Mouse (Mus musculus) embryonic facial prominence, embryonic 11.5 days (tissue): ENCODE results near the gene Mpp4. TPM values are rescaled to one million over a fixed set of nuclear protein-coding genes. Genes with fewer than 3 reads are reported as not detected.

Source experiments
- ATAC-seq: fragments of 200-750 bp; cut with Nextera tagmentation; replicated peaks from 2 replicates; pipeline ENCODE4 v1.8.0; 2017; ENCODE audit warnings: low read depth; ENCODE audit not compliant: insufficient number of reproducible peaks, low FRiP score, low TSS enrichment
- DNase-seq: peaks from one replicate; pipeline ENCODE4 v3.0.0-alpha.2; 2015; ENCODE audit warnings: low spot score
- H3K27ac ChIP-seq: fragments of 300-500 bp; sonication (generic); replicated peaks from 2 replicates; pipeline ENCODE4 v1.5.1; 2014; ENCODE audit warnings: mild to moderate bottlenecking, low read depth, low read length, control low read depth
- H3K27me3 ChIP-seq: fragments of 300-500 bp; sonication (generic); 2 replicates; pipeline ENCODE4 v1.6.1; 2014; ENCODE audit warnings: mild to moderate bottlenecking, low read length, moderate library complexity, mixed read lengths; ENCODE audit not compliant: control insufficient read depth, insufficient read depth
- H3K36me3 ChIP-seq: fragments of 300-500 bp; sonication (generic); replicated peaks from 2 replicates; pipeline ENCODE4 v1.6.1; 2014; ENCODE audit warnings: low read depth, mild to moderate bottlenecking, low read length, moderate library complexity, mixed read lengths; ENCODE audit not compliant: control insufficient read depth, insufficient read depth
- H3K4me1 ChIP-seq: fragments of 300-500 bp; sonication (generic); 2 replicates; pipeline ENCODE4 v1.6.1; 2014; ENCODE audit warnings: low read length, mixed read lengths; ENCODE audit not compliant: control insufficient read depth, insufficient read depth
- H3K4me2 ChIP-seq: fragments of 300-500 bp; sonication (generic); 2 replicates; pipeline ENCODE4 v1.6.1; 2014; ENCODE audit warnings: low read depth, mild to moderate bottlenecking, control low read depth, low read length, moderate library complexity
- H3K4me3 ChIP-seq: fragments of 300-500 bp; sonication (generic); 2 replicates; pipeline ENCODE4 v1.5.1; 2014; ENCODE audit warnings: low read depth, low read length, control low read depth
- H3K9ac ChIP-seq: fragments of 300-500 bp; sonication (generic); replicated peaks from 2 replicates; pipeline ENCODE4 v1.6.1; 2014; ENCODE audit warnings: mild to moderate bottlenecking, control low read depth, low read length
- H3K9me3 ChIP-seq: fragments of 300-500 bp; sonication (generic); replicated peaks from 2 replicates; pipeline ENCODE4 v1.6.1; 2016; ENCODE audit warnings: mild to moderate bottlenecking, low read length, inconsistent platforms, mixed read lengths; ENCODE audit not compliant: control insufficient read depth
- WGBS: fragments of 180-500 bp; shearing (Covaris S2); extraction: QIAGEN DNeasy Blood & Tissue Kit; methylation state at CpG from one replicate; pipeline ENCODE4 v1.1.7; 2014; 5-methylcytosine and 5-hydroxymethylcytosine counted together
- polyA plus RNA-seq: library from polyadenylated mRNA; unstranded; fragments of >200 nt; fragmentation: Nextera tagmentation; extraction: Ambion mirVana; gene quantifications from 2 replicates; pipeline ENCODE4 v1.2.1, GENCODE M21; 2014

Mpp4 gene
- polyA plus RNA-seq, 1 experiment from 2014 or later: 0.49 TPM

- Histone ChIP-seq H3K4me1 (no peaks in the 10 kb centered on the region), H3K27me3 (no peaks in the 10 kb centered on the region), H3K9me3 (no peaks in the 10 kb centered on the region), H3K4me3 (no peak overlapping the region), H3K9ac (no peak overlapping the region), H3K27ac (no peak overlapping the region), H3K4me2 (no peak overlapping the region), H3K36me3 (no peaks in the 10 kb centered on the region)
- 80% methylated on average over 5 of the region's 5 CpGs for WGBS
- no peak for ATAC-seq
- DNase-seq: no peak
These were observed 37.8 kb upstream of the Mpp4 start for GRCm38 (mm10) chr1:59200960-59201359.

- no peak overlapping the region for H3K4me2 ChIP-seq
- DNase-seq: no peak
- H3K36me3 ChIP-seq: no peaks in the 10 kb centered on the region
- no peaks in the 10 kb centered on the region for H3K9me3 ChIP-seq
- H3K27me3 ChIP-seq: no peaks in the 10 kb centered on the region
- H3K9ac ChIP-seq: no peak overlapping the region
- WGBS: 77% methylated on average over 6 of the region's 6 CpGs
- no peak overlapping the region for H3K4me3 ChIP-seq
- H3K27ac ChIP-seq: no peak overlapping the region
- ATAC-seq: no peak
- no peaks in the 10 kb centered on the region for H3K4me1 ChIP-seq
These were observed 31.8 kb upstream of the Mpp4 start for GRCm38 (mm10) chr1:59194979-59195378.

GRCm38 (mm10) chr1:59187786-59188185 is 24.6 kb upstream of the Mpp4 start:
- Histone ChIP-seq H3K4me3 (no peak overlapping the region), H3K27me3 (no peaks in the 10 kb centered on the region), H3K9ac (no peak overlapping the region), H3K9me3 (no peaks in the 10 kb centered on the region), H3K36me3 (no peaks in the 10 kb centered on the region), H3K27ac (no peak overlapping the region), H3K4me2 (no peak overlapping the region), H3K4me1 (no peaks in the 10 kb centered on the region)
- no peak for ATAC-seq
- no peak for DNase-seq
- WGBS: 81% methylated on average over 5 of the region's 5 CpGs

GRCm38 (mm10) chr1:59186317-59186716 is 23.1 kb upstream of the Mpp4 start:
- DNase-seq (no peak), ATAC-seq (no peak)
- 87% methylated on average over 10 of the region's 10 CpGs for WGBS
- no peaks in the 10 kb centered on the region for H3K36me3 ChIP-seq
- no peak overlapping the region for H3K9ac ChIP-seq
- no peak overlapping the region for H3K4me2 ChIP-seq
- H3K4me3 ChIP-seq: no peak overlapping the region
- H3K27ac ChIP-seq: no peak overlapping the region
- no peaks in the 10 kb centered on the region for H3K9me3 ChIP-seq
- H3K4me1 ChIP-seq: no peaks in the 10 kb centered on the region
- no peaks in the 10 kb centered on the region for H3K27me3 ChIP-seq

- WGBS: 87% methylated on average over 9 of the region's 9 CpGs
- Histone ChIP-seq H3K9me3 (no peaks in the 10 kb centered on the region), H3K9ac (no peak overlapping the region), H3K36me3 (no peaks in the 10 kb centered on the region), H3K27me3 (no peaks in the 10 kb centered on the region), H3K27ac (no peak overlapping the region), H3K4me3 (no peak overlapping the region), H3K4me1 (no peaks in the 10 kb centered on the region), H3K4me2 (no peak overlapping the region)
- ATAC-seq (no peak), DNase-seq (no peak)
These were observed 22.2 kb upstream of the Mpp4 start for GRCm38 (mm10) chr1:59185410-59185809.

- WGBS: 92% methylated on average over 4 of the region's 4 CpGs
- no peak for ATAC-seq
These were observed 19.9 kb upstream of the Mpp4 start for GRCm38 (mm10) chr1:59183045-59183444.

GRCm38 (mm10) chr1:59182373-59182772 is 19.2 kb upstream of the Mpp4 start:
- WGBS: 96% methylated on average over 2 of the region's 2 CpGs
- H3K36me3 ChIP-seq: peaks cover 5% of the 10 kb centered on the region; the same call in 1 of the 2 replicates

More at GRCm38 (mm10) chr1:59183045-59183444, 19.9 kb upstream of the Mpp4 start:
- Histone ChIP-seq H3K9ac (no peak overlapping the region), H3K4me1 (no peaks in the 10 kb centered on the region), H3K4me2 (no peak overlapping the region), H3K27me3 (no peaks in the 10 kb centered on the region), H3K36me3 (peaks cover 5% of the 10 kb centered on the region; the same call in 1 of the 2 replicates), H3K27ac (no peak overlapping the region), H3K4me3 (no peak overlapping the region), H3K9me3 (no peaks in the 10 kb centered on the region)
- no peak for DNase-seq

GRCm38 (mm10) chr1:59180003-59180402 is 16.8 kb upstream of the Mpp4 start:
- no peak overlapping the region for H3K27ac ChIP-seq
- peaks cover 5% of the 10 kb centered on the region; the same call in 1 of the 2 replicates for H3K36me3 ChIP-seq
- H3K4me3 ChIP-seq: no peak overlapping the region
- H3K27me3 ChIP-seq: no peaks in the 10 kb centered on the region
- WGBS: 78% methylated on average over 3 of the region's 3 CpGs
- H3K9ac ChIP-seq: no peak overlapping the region
- ATAC-seq: no peak
- H3K4me2 ChIP-seq: no peak overlapping the region
- no peak for DNase-seq
- H3K9me3 ChIP-seq: no peaks in the 10 kb centered on the region
- no peaks in the 10 kb centered on the region for H3K4me1 ChIP-seq

More at GRCm38 (mm10) chr1:59182373-59182772, 19.2 kb upstream of the Mpp4 start:
- no peaks in the 10 kb centered on the region for H3K9me3 ChIP-seq
- no peak overlapping the region for H3K4me2 ChIP-seq
- ATAC-seq: no peak
- H3K9ac ChIP-seq: no peak overlapping the region
- DNase-seq: no peak
- no peaks in the 10 kb centered on the region for H3K27me3 ChIP-seq
- H3K27ac ChIP-seq: no peak overlapping the region
- no peak overlapping the region for H3K4me3 ChIP-seq
- no peaks in the 10 kb centered on the region for H3K4me1 ChIP-seq
